ENCODE assay signal across 25 mouse cellular contexts in the genomic region with DNA sequence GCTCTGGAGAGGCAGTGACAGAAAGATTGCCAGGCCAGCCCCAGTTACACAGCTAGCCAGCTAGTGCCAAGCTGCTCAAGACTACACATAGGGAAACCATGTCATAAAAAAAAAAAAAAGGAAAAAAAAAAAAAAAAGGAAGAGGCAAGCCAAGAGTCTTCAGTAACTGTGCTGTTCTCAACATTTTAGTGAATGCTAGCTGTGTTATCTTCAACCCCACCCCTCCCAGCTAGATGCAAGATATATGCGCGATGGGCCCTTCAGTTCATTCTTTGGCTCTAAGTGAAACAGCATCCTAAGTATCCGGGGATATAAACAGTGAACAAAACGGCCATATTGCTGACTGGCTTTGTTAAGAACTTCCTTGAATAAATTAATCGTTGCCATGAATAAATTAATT.
"Had no signal": no experiment of that assay in that cellular context is flagged by ENCODE, and none has a peak within 500 bp of the region (broad histone marks: within the 10 kb centered on the region; RNA-seq: fewer than 3 reads in every experiment).

No protein-coding gene starts in this region.

- DNase-seq: cerebellum, adult 9-10 months; cerebellum, adult 9-11 months; cerebellum, postnatal 10 days; cerebellum, postnatal 14 days; cerebellum, postnatal 25 days; cerebellum, postnatal 36 days; forebrain, postnatal 0 days; gastrocnemius, adult 2 months; gastrocnemius, postnatal 10 days; gastrocnemius, postnatal 14 days; gastrocnemius, postnatal 25 days; gastrocnemius, postnatal 36 days; heart, adult 11 months; heart, adult 18-20 months; heart, adult 2 months had no signal

- H3K9me3 ChIP-seq: embryonic facial prominence, embryonic 10.5 days; embryonic facial prominence, embryonic 12.5 days; embryonic facial prominence, embryonic 13.5 days; embryonic facial prominence, embryonic 15.5 days; forebrain, embryonic 10.5 days; forebrain, embryonic 12.5 days; forebrain, embryonic 13.5 days; forebrain, embryonic 15.5 days; heart, embryonic 10.5 days had no signal

- H3K4me3 ChIP-seq: embryonic facial prominence, embryonic 10.5 days; embryonic facial prominence, embryonic 12.5 days; embryonic facial prominence, embryonic 13.5 days; embryonic facial prominence, embryonic 15.5 days; erythroblast, embryonic 14.5 days; forebrain, embryonic 10.5 days; forebrain, embryonic 12.5 days; forebrain, embryonic 13.5 days; forebrain, embryonic 15.5 days; gastrocnemius, adult 2 months; heart, adult 2 months; heart, embryonic 10.5 days had no signal

- H3K36me3 ChIP-seq: embryonic facial prominence, embryonic 10.5 days; embryonic facial prominence, embryonic 12.5 days; embryonic facial prominence, embryonic 13.5 days; embryonic facial prominence, embryonic 15.5 days; forebrain, embryonic 10.5 days; forebrain, embryonic 12.5 days; forebrain, embryonic 15.5 days; heart, embryonic 10.5 days had no signal

- H3K9ac ChIP-seq: embryonic facial prominence, embryonic 12.5 days; embryonic facial prominence, embryonic 13.5 days; embryonic facial prominence, embryonic 15.5 days; forebrain, embryonic 12.5 days; forebrain, embryonic 13.5 days; forebrain, embryonic 15.5 days; forebrain, postnatal 0 days had no signal

- H3K27ac ChIP-seq: embryonic facial prominence, embryonic 10.5 days; embryonic facial prominence, embryonic 12.5 days; embryonic facial prominence, embryonic 13.5 days; embryonic facial prominence, embryonic 15.5 days; forebrain, embryonic 10.5 days; forebrain, embryonic 12.5 days; forebrain, embryonic 13.5 days; forebrain, embryonic 15.5 days; gastrocnemius, adult 2 months; heart, adult 2 months; heart, embryonic 10.5 days had no signal
